Mouse (Mus musculus) limb, embryonic 10.5 days (tissue): ENCODE data around the gene Dpf1. TPM values are rescaled to one million over a fixed set of nuclear protein-coding genes. Genes with fewer than 3 reads are reported as not detected.

Source experiments
- DNase-seq: peaks from one replicate; pipeline ENCODE4 v3.0.0-alpha.2; 2017; ENCODE audit warnings: low spot score
- H3K27ac ChIP-seq: fragments of 300-500 bp; sonication (generic); 2 replicates; pipeline ENCODE4 v1.5.1; 2016; ENCODE audit warnings: mild to moderate bottlenecking
- H3K27me3 ChIP-seq: fragments of 300-500 bp; sonication (generic); 2 replicates; pipeline ENCODE4 v1.6.1; 2016; ENCODE audit warnings: low read depth, mild to moderate bottlenecking; ENCODE audit not compliant: poor library complexity, severe bottlenecking
- H3K36me3 ChIP-seq: fragments of 300-500 bp; sonication (generic); 2 replicates; pipeline ENCODE4 v1.6.1; 2016; ENCODE audit warnings: mild to moderate bottlenecking, moderate library complexity
- H3K4me1 ChIP-seq: fragments of 300-500 bp; sonication (generic); 2 replicates; pipeline ENCODE4 v1.6.1; 2016
- H3K4me3 ChIP-seq: fragments of 300-500 bp; sonication (generic); 2 replicates; pipeline ENCODE4 v1.5.1; 2016; ENCODE audit warnings: mild to moderate bottlenecking, moderate library complexity
- H3K9me3 ChIP-seq: fragments of 300-500 bp; sonication (generic); replicated peaks from 2 replicates; pipeline ENCODE4 v1.6.1; 2016; ENCODE audit warnings: mild to moderate bottlenecking
- WGBS: fragments of 180-500 bp; shearing (Covaris S2); methylation state at CpG from one replicate; pipeline ENCODE4 v1.1.7; 2016; 5-methylcytosine and 5-hydroxymethylcytosine counted together
- polyA plus RNA-seq: library from polyadenylated mRNA; unstranded; fragments of >200 nt; fragmentation: Nextera tagmentation; extraction: Ambion mirVana; gene quantifications from 2 replicates; pipeline ENCODE4 v1.2.1, GENCODE M21; 2016

Dpf1 gene
- polyA plus RNA-seq, 1 experiment from 2014 or later = 32.9 TPM

GRCm38 (mm10) chr7:29291616-29292457 lies 11.9 kb upstream of the Dpf1 start:
- 7% methylated on average over 6 of the region's 7 CpGs for WGBS
- Histone ChIP-seq H3K4me3 (peak overlapping the region; percentile 20; the same call in 1 of the 2 replicates), H3K27me3 (peaks cover 42% of the 10 kb centered on the region), H3K27ac (peak overlapping the region; percentile 82), H3K9me3 (no peaks in the 10 kb centered on the region), H3K36me3 (no peaks in the 10 kb centered on the region), H3K4me1 (peaks cover 60% of the 10 kb centered on the region)
- DNase-seq = peak; percentile 44

- peaks cover 60% of the 10 kb centered on the region for H3K4me1 ChIP-seq
- DNase-seq = no peak
- H3K4me3 ChIP-seq = peak overlapping the region; percentile 20
Measured at GRCm38 (mm10) chr7:29292458-29293098, 11.2 kb upstream of the Dpf1 start.

GRCm38 (mm10) chr7:29293131-29294065 lies 10.4 kb upstream of the Dpf1 start:
- H3K9me3 ChIP-seq = no peaks in the 10 kb centered on the region
- H3K27ac ChIP-seq = peak overlapping the region; percentile 82
- 21% methylated on average over 19 of the region's 19 CpGs for WGBS
- DNase-seq = peak; percentile 47
- no peaks in the 10 kb centered on the region for H3K36me3 ChIP-seq
- H3K4me1 ChIP-seq = peaks cover 60% of the 10 kb centered on the region
- H3K4me3 ChIP-seq = peak overlapping the region; percentile 18; the same call in 1 of the 2 replicates
- peaks cover 28% of the 10 kb centered on the region for H3K27me3 ChIP-seq

More at GRCm38 (mm10) chr7:29292458-29293098, 11.2 kb upstream of the Dpf1 start:
- Histone ChIP-seq H3K27ac (peak overlapping the region; percentile 82), H3K9me3 (no peaks in the 10 kb centered on the region), H3K36me3 (no peaks in the 10 kb centered on the region), H3K27me3 (peaks cover 35% of the 10 kb centered on the region)
- WGBS = 18% methylated on average over 8 of the region's 8 CpGs

- no peak for DNase-seq
- H3K27ac ChIP-seq = peak overlapping the region; percentile 44; the same call in 1 of the 2 replicates
- 68% methylated on average over 13 of the region's 13 CpGs for WGBS
- H3K36me3 ChIP-seq = no peaks in the 10 kb centered on the region
- no peak overlapping the region for H3K4me3 ChIP-seq
- peaks cover 25% of the 10 kb centered on the region for H3K27me3 ChIP-seq
- H3K4me1 ChIP-seq = peaks cover 51% of the 10 kb centered on the region
- H3K9me3 ChIP-seq = no peaks in the 10 kb centered on the region
Measured at GRCm38 (mm10) chr7:29294111-29294761, 9.5 kb upstream of the Dpf1 start.

- peaks cover 10% of the 10 kb centered on the region; the same call in 1 of the 2 replicates for H3K27me3 ChIP-seq
- H3K4me3 ChIP-seq = no peak overlapping the region
- peaks cover 33% of the 10 kb centered on the region for H3K4me1 ChIP-seq
- no peaks in the 10 kb centered on the region for H3K9me3 ChIP-seq
- 80% methylated on average over 24 of the region's 24 CpGs for WGBS
- H3K36me3 ChIP-seq = no peaks in the 10 kb centered on the region
- no peak for DNase-seq
- no peak overlapping the region for H3K27ac ChIP-seq
Measured at GRCm38 (mm10) chr7:29295861-29296647, 7.7 kb upstream of the Dpf1 start.

- H3K9me3 ChIP-seq = no peaks in the 10 kb centered on the region
- peaks cover 10% of the 10 kb centered on the region; the same call in 1 of the 2 replicates for H3K27me3 ChIP-seq
- WGBS = 13% methylated on average over 10 of the region's 10 CpGs
- H3K27ac ChIP-seq = no peak overlapping the region
- no peaks in the 10 kb centered on the region for H3K36me3 ChIP-seq
- H3K4me3 ChIP-seq = no peak overlapping the region
- DNase-seq = peak; percentile 71
- H3K4me1 ChIP-seq = peaks cover 24% of the 10 kb centered on the region
Measured at GRCm38 (mm10) chr7:29296998-29297397, 6.8 kb upstream of the Dpf1 start.

GRCm38 (mm10) chr7:29301127-29301566 lies 2.6 kb upstream of the Dpf1 start:
- Histone ChIP-seq H3K27me3 (peaks cover 16% of the 10 kb centered on the region), H3K36me3 (no peaks in the 10 kb centered on the region), H3K4me3 (peak overlapping the region; percentile 30), H3K4me1 (peaks cover 26% of the 10 kb centered on the region), H3K27ac (peak overlapping the region; percentile 76), H3K9me3 (no peaks in the 10 kb centered on the region)
- peak; percentile 85 for DNase-seq
- 2% methylated on average over 7 of the region's 7 CpGs for WGBS

- Histone ChIP-seq H3K27ac (no peak overlapping the region), H3K4me3 (no peak overlapping the region), H3K4me1 (peaks cover 37% of the 10 kb centered on the region), H3K36me3 (no peaks in the 10 kb centered on the region), H3K27me3 (peaks cover 20% of the 10 kb centered on the region), H3K9me3 (no peaks in the 10 kb centered on the region)
- DNase-seq = no peak
- WGBS = 76% methylated on average over 7 of the region's 7 CpGs
Measured at GRCm38 (mm10) chr7:29302641-29303040, 1.1 kb upstream of the Dpf1 start.

GRCm38 (mm10) chr7:29304463-29305262 lies 912 bp downstream of the Dpf1 start:
- DNase-seq = peak; percentile 66
- Histone ChIP-seq H3K9me3 (no peaks in the 10 kb centered on the region), H3K27me3 (peaks cover 24% of the 10 kb centered on the region), H3K27ac (peak overlapping the region; percentile 85), H3K36me3 (no peaks in the 10 kb centered on the region), H3K4me3 (peak overlapping the region; percentile 76), H3K4me1 (peaks cover 57% of the 10 kb centered on the region)
- under 1% methylated on average over 48 of the region's 48 CpGs for WGBS

- H3K4me1 ChIP-seq = peaks cover 60% of the 10 kb centered on the region
- peak overlapping the region; percentile 76 for H3K4me3 ChIP-seq
- DNase-seq = peak; percentile 37
- peaks cover 28% of the 10 kb centered on the region for H3K27me3 ChIP-seq
- H3K9me3 ChIP-seq = no peaks in the 10 kb centered on the region
- peak overlapping the region; percentile 85 for H3K27ac ChIP-seq
- no peaks in the 10 kb centered on the region for H3K36me3 ChIP-seq
- 20% methylated on average over 9 of the region's 9 CpGs for WGBS
Measured at GRCm38 (mm10) chr7:29305263-29305988, 1.7 kb downstream of the Dpf1 start.
